Mouse (Mus musculus) bone marrow, adult 2 months (tissue): ENCODE measurements at regions not wholly inside any gene's neighbourhood (a gene's known extent, or its start where the extent isn't known, plus 50 kb on each side); places are given as distances from the start of the nearest gene placed in this dataset.

Source experiments
- H3K27ac ChIP-seq: fragments of 200-500 bp; 2 replicates; pipeline ENCODE4 v1.5.1; 2012; ENCODE audit warnings: low read depth, mild to moderate bottlenecking, control low read depth, inconsistent platforms, low read length; ENCODE audit not compliant: control insufficient read depth, poor library complexity, insufficient read depth
- H3K4me1 ChIP-seq: fragments of 200-500 bp; 2 replicates; pipeline ENCODE4 v1.6.1; 2011; ENCODE audit warnings: low read length; ENCODE audit not compliant: control insufficient read depth, insufficient read depth
- H3K4me3 ChIP-seq: fragments of 200-500 bp; replicated peaks from 2 replicates; pipeline ENCODE3; 2011; ENCODE audit warnings: mild to moderate bottlenecking, low read depth, low read length, control low read depth; ENCODE audit not compliant: control insufficient read depth
- CTCF ChIP-seq: fragments of 200-500 bp; IDR thresholded peaks from 2 replicates; pipeline ENCODE4 v1.5.1; 2011; ENCODE audit warnings: low read length, control low read depth; ENCODE audit not compliant: control insufficient read depth, insufficient read depth
- POLR2A ChIP-seq: fragments of 200-500 bp; IDR thresholded peaks from 2 replicates; pipeline ENCODE4 v1.6.1; 2011; ENCODE audit warnings: low read depth, mild to moderate bottlenecking, control low read depth, low read length, borderline replicate concordance; ENCODE audit not compliant: control insufficient read depth
- WGBS: fragments of 180-500 bp; shearing (Covaris S2); methylation state at CpG from one replicate; pipeline ENCODE4 v1.1.7; 2018; 5-methylcytosine and 5-hydroxymethylcytosine counted together

- no peak overlapping the region for H3K27ac ChIP-seq
- no peak overlapping the region for H3K4me3 ChIP-seq
- WGBS, result 65% methylated on average over 1 of the region's 1 CpGs
- no peaks in the 10 kb centered on the region for H3K4me1 ChIP-seq
- TF ChIP-seq CTCF (no peak), POLR2A (no peak)
These were observed 121.5 kb upstream of the Egfl6 start for GRCm38 (mm10) chrX:166707029-166707428.

- TF ChIP-seq POLR2A, result no peak
- no peak for TF ChIP-seq CTCF
- Histone ChIP-seq H3K4me3 (no peak overlapping the region), H3K27ac (no peak overlapping the region), H3K4me1 (no peaks in the 10 kb centered on the region)
- 73% methylated on average over 2 of the region's 2 CpGs for WGBS
These were observed 118.8 kb upstream of the Egfl6 start for GRCm38 (mm10) chrX:166704311-166704710.

GRCm38 (mm10) chrX:166694219-166694618 is 108.7 kb upstream of the Egfl6 start:
- 22% methylated on average over 3 of the region's 3 CpGs for WGBS

DNA sequence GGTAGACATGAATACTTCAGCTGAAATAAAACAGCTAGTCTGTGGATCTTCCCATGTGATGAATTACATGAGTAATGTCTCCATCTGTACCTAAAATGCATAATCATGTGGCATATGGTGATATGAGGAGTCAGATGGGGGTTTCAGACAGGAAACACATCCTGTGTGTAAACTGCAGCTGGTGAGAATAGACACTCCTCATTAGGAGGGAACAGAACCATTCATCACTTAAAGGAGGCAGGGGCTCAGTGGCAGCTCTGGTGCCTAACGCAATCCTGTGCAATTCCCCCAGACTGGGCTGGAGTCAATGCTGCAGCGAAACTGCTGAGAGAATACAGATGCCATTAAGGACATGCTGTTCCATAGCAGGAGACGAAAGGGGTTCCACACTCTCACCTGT is 103.3 kb upstream of the Egfl6 start:
- no peak for TF ChIP-seq CTCF
- TF ChIP-seq POLR2A, result no peak
- Histone ChIP-seq H3K27ac (no peak overlapping the region), H3K4me1 (no peaks in the 10 kb centered on the region), H3K4me3 (no peak overlapping the region)
- WGBS, result 74% methylated on average over 3 of the region's 3 CpGs

More at GRCm38 (mm10) chrX:166694219-166694618, 108.7 kb upstream of the Egfl6 start:
- Histone ChIP-seq H3K27ac (no peak overlapping the region), H3K4me3 (no peak overlapping the region), H3K4me1 (no peaks in the 10 kb centered on the region)
- no peak for TF ChIP-seq CTCF
- no peak for TF ChIP-seq POLR2A

DNA sequence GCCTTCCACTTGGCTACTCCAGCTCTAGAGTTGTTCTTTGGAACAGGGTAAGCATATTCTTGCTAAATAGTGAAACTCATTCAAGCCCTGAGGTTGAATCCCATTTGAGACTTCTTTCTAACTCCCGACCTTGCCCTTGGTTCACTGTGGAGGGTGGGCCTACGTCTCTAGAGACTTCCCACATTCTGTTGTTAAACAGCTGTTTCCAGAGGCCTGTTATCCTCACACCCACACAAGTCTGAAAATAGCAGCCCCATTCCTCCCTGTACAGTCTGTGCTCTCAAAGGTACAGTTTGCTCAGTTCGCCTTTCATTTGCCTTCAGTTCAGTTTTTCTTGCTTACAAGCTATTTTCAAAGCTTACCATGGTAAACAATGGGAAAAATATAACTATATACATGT is 87.9 kb upstream of the Egfl6 start:
- Histone ChIP-seq H3K4me3 (no peak overlapping the region), H3K27ac (no peak overlapping the region), H3K4me1 (no peaks in the 10 kb centered on the region)
- TF ChIP-seq CTCF, result no peak
- TF ChIP-seq POLR2A, result no peak
- WGBS, result 61% methylated on average over 3 of the region's 3 CpGs

DNA sequence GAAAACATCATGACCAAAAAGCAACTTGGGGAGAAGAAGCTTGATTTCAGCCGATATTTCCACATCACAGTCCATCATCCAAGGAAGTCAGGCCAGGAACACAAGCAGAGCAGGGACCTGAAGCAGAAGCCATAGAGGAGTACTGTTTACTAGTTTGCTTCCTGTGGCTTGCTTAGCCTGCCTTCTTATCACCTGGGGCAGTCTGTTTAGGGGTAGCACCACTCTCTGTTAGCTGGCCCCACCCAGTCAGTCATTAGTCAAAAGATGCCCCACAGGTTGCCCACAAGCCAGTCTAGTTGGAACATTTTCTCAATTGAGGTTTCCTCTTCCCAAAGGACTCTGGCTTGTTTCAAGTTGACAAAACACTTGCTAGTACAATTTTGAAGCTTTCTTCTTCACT is 87.1 kb upstream of the Egfl6 start:
- WGBS, result 81% methylated on average over 1 of the region's 1 CpGs
- Histone ChIP-seq H3K27ac (no peak overlapping the region), H3K4me3 (no peak overlapping the region), H3K4me1 (no peaks in the 10 kb centered on the region)
- TF ChIP-seq POLR2A (no peak), CTCF (no peak)

DNA sequence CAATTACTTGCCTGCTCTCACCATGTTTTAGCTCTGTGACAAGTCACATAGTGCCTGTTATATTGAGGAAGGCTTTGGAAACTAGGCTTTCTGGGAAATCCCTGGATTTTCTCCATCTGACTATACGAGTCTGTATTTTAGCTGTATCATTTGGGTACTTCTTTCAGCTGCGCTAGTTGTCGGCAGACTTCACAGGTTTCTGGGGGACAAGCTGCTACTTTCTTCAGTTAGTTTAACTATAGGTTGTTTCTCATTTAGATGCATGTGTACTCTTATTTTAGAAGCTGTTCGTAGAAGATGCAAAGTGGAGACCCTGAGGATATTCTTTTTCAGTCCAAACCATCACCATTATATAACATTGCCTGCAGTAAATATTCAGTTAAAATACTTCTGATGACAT is 86.3 kb upstream of the Egfl6 start:
- TF ChIP-seq POLR2A (no peak), CTCF (no peak)
- H3K27ac ChIP-seq, result no peak overlapping the region
- H3K4me3 ChIP-seq, result no peak overlapping the region
- no peaks in the 10 kb centered on the region for H3K4me1 ChIP-seq
- 89% methylated on average over 4 of the region's 4 CpGs for WGBS

DNA sequence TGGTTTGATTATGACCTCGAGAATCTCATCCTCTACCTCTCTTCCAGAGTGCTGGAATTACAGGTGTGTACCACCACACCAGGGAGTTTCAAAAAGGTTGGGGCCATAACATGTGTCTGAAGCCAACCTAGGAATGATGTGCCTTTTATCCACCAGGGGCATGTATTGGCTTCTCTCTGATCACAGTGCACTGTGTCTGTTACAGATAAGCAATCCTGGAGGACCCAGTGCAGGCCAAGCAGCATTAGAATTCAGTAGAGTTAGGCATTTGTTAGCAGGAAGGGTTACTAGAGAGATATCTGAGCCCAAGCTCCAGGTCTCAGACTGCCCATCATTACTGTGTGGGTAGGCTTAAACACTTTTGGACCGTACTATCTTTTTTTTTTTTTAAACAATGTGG is 80.8 kb upstream of the Egfl6 start:
- WGBS, result 62% methylated on average over 2 of the region's 2 CpGs
- H3K27ac ChIP-seq, result no peak overlapping the region
- no peak overlapping the region for H3K4me3 ChIP-seq
- TF ChIP-seq CTCF (no peak), POLR2A (no peak)
- no peaks in the 10 kb centered on the region; the same call in 1 of the 2 replicates for H3K4me1 ChIP-seq

- no peak for TF ChIP-seq POLR2A
- TF ChIP-seq CTCF, result no peak
- Histone ChIP-seq H3K4me1 (no peaks in the 10 kb centered on the region; the same call in 1 of the 2 replicates), H3K4me3 (no peak overlapping the region), H3K27ac (no peak overlapping the region)
- WGBS, result 24% methylated on average over 6 of the region's 6 CpGs
These were observed 76.3 kb upstream of the Egfl6 start for GRCm38 (mm10) chrX:166661808-166662207.
